Mouse (Mus musculus): ENCODE measurements around the gene Tmem40. TPM values are rescaled to one million over a fixed set of nuclear protein-coding genes. Genes with fewer than 3 reads are reported as not detected.

Tmem40 gene
- total RNA-seq, 2 experiments from 2014 or later: 0.79 to 0.93 TPM

DNA sequence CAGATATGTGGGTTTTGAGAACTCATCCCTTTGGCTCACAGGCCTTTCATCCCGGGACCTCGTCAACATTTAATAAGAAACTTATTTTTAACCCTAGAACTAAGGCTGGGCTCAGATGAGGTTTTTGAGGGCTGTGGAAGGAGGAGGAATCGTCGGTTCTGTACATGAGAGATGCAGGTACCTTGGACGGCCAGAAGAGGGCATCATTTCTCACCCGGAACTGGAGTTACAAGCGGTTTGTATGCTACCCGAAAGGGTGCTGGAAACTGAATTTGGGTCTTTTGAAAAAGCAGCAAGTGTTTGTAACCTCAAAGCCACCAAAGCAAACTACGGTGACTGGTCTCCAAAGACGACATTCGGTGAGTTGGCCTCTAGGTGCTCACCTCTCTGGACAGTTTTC lies 60.9 kb downstream of the Tmem40 start:
- DNase-seq: no peak

DNA sequence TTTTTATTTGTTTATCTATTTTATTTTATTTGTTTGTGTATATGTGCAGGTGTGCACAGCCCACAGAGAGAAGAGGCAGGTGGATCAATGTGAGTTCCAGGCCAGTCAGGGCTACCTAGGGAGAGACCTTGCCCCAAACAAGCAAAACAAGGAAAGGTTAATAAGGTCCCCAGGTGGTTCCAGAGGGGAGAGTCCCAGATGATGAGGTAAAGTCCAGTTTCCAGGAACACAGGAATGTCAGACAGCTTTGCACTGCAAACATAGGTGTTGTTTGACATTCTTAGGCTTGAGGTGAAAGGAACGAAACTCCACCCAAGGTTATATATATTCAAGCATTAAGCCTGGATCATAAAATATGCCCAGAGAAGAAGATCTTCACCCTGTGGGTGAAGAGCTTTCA lies 61.4 kb downstream of the Tmem40 start:
- no peak for DNase-seq

DNA sequence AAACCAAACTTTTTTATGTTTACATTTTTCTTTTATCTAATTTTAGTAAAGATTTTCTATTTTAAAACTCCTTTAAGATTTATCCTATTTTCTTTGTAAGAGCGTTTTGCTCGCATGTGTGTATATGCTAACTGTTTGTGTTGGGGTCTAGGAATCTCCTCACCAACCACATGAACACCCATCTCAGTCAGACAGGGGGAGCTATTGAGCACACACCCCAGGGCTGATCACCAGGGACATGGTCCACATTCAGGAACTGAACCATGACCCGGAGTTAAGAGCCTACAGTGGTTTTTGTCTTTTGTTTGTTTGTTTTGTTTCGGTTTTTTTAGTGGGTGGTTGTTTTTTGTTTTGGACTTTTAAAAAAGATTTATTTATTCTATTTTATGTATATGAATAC lies 63.5 kb downstream of the Tmem40 start:
- DNase-seq: no peak

DNA sequence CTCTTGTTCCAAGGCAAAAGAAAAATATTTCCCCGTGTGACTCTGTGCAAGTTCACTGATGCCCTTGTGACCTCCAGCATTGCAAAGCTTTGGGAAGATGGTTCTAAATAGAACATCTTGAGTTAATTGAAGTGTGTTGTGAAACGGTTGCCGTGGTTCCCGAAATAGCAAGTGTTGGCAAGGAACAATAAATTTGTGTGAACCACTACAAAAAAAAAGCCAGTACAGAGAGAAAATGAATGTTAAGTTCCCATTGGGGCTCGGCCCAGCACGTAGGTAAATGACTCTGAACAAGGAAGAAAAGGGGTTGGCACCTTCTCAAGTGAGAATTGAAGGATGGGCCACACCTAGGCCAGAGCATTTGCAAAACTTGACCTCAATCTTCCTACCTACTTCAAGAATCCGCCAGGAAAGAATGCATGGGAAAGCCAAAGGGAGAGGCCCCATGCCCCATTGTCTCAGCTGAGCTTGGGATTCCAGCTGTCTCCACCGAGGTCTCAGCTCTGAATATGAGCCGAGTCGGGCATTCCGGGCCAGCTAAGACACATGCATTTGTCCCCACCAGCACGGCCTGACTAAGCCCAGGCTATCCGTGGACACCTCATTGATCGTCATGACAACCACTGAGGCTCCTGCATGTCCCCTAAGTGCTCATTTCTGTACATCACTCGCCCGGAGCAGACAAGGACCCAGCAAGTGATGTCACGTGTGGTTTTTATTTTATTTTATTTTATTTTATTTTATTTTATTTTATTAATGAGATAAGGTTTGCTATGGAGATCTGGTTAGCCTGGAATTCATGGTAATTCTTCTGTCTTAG lies 64.3 kb downstream of the Tmem40 start:
- peak; percentile 34 for DNase-seq

DNA sequence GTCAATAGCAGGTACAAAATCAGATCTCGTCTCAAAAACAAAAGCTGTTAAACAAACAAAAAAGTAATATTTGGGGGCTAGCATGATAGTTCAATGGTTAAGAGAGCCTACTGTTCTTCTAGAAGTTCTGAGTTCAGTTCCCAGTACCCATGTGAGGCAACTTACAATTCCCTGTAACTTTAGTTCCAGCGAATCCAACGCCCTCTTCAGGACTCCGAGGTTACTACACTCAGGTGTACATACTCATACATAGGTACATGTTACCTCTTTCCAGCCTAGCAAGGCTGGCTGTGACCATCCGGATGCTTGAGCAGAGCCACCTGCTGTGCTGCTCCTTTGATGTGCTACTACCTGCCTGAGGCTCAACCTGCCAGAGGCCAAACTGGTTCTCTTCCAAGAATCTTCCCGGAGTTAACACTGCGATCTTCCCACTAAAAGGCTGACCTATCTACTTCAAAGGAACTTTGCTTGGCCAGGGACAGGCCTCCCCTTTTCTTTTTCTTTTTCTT lies 65.4 kb downstream of the Tmem40 start:
- no peak for DNase-seq

DNA sequence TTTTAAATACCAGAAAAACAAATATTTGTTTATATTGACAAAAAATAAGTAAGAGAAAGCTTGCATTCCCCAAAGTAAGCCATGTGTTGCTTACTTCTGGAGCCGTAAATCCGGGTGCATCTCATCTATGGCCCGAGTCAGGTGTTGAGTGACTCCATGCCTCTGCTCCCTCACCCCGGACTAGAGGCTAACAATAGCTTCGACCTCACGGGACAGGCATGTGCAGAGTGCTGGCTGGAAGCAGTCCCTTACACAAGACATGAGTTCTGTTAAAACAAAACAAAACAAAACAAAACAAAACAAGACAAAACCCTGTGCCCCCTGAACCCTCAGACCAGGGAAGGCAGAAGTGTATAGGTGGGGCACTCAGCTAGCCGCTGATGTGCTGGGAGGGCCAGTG lies 67.1 kb downstream of the Tmem40 start:
- DNase-seq: no peak

DNA sequence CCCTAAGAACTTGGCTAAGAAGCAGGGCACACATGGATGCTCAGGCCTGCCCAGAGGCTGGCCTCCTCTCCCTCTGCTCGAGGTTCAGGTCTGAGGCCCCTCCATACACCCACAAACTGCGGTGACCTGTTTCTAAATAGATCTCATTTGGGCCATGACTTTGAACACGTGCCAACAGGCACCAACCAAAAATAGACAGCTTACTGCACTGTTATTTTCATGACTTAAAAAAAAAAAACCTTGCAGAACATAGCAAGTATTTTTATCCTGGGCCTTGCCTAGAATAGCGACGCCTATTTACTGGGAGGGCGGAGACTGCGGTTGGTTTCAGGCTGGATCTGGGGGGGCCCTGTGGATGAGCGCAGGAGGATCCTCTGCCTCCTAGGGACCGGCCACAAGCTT lies 67.8 kb downstream of the Tmem40 start:
- peak; percentile 32 for DNase-seq

DNA sequence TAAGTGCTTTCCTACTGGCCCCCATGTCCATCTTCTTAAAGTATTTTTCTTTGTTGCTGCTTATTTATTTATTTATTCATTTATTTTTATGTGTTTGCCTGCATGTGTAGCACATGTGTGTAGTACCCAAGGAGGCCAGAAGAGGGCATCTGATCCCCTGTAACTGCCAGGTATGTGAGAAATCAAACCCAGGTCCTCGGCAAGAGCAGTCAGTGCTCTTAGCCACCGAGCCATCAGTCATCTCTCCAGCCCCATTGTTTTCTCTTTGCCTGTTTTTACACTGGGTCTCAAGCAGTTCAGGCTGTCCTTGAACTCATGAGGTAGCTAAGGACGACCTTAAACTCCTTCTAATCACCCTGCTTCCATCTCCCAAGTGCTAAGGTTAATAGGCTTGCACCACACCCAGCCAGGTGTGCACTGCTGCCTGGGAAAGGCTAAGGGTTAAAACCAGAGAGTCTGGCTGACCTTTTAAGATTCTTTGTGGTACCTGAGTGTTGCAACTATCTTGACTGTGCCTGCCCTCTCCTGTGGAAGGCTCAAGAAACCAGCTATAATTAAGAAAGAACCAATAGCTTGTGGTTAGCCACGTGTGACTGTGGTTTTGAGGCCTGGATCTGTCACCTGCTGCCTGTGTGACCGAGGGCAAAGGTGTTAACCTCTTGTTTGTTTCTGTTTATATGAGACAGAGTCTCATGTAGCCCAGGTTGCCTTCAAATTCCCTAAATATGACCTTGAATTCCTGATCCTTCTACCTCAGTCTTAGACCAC lies 69.1 kb downstream of the Tmem40 start:
- DNase-seq: no peak

DNA sequence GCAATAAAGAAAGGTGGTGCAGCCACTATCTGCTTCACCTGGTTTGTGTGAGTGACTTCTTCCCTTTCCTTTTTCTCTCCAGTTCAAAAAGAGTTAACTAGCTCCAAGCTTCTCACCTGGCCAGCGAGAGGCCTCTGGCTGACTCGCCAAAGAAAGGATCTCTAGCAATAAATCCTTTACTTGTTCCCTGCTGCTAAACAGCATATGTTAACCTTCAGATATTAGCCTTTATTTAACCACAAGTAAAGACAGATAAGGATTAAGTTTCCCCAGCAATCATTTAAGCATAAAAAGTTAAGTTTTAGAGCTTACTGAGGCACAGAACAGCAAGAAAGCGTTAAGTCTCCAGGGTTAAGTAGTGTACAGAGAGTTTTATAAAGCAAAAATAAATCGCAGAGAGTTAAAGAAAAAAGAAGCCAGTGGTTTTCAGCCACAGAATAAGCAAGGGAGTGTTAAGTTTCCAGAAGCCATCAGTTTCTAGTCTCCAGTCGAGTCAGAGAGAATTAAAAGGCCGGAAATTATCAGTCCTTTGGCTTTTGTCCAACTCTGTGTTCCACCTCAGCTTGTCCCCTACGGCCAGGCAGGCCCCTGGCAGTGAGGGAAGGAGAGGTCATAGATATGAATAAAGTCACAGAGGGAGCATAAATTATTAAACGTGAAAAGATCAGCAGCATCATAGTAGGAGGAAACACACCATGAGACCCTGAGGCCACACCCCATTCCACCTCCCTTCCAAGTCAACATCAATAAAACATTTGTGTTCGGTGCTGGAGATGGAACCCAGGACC lies 69.9 kb downstream of the Tmem40 start:
- no peak for DNase-seq

DNA sequence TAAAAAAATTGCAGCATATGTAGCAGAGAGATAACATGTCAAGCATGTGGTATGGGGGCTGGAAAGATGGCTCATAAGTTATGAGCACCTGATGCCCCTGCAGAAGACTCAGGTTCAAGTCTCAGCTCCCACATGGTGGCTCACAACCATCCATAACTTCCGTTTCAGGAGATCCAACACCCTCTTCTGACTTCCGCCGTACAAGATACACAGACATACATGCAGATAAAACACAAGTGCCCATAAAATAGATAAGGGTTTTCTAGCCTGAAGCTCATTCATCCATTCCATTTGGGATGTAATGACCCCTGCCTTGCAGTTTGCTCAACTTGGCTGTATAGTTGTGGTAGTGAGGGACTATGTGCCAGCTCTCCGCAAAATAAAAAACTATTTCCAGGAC lies 72.1 kb downstream of the Tmem40 start:
- no peak for DNase-seq

DNA sequence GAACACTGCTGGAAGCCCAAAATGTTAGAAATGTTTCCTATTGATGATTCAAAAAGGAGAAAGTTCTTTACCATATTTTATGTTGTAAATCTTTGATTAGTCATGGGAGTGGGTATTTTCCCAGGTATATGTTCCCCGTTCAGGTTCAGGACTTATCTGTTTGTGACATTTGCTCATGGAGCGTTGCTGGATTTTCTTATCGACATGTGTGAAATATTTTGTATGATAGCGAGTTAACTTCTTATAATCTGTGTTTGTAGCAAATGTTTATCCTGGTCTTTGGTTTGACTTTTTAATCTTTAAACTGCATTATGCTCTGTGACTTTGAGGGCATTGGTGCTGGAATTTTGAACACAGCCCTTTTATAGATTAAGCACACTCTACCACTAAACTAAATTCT lies 73.6 kb downstream of the Tmem40 start:
- DNase-seq: no peak

DNA sequence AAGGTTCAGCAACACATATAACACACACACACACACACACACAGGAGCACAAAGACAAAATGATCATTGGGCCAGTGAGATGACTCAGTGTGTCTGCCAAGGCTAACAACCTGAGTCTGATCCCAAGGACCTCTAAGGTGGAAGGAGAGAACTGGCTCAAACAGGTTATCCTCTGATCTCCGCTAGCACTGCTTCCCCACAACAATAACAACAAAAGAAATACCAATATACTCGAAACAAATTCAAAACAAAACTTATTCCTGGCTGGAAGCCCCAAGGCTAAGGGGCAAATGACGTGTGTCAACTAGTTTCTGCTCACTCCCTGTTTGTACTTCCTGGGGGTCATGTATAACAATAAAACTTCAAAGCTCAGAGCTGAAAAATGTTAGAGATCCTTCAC lies 74.5 kb downstream of the Tmem40 start:
- no peak for DNase-seq

DNA sequence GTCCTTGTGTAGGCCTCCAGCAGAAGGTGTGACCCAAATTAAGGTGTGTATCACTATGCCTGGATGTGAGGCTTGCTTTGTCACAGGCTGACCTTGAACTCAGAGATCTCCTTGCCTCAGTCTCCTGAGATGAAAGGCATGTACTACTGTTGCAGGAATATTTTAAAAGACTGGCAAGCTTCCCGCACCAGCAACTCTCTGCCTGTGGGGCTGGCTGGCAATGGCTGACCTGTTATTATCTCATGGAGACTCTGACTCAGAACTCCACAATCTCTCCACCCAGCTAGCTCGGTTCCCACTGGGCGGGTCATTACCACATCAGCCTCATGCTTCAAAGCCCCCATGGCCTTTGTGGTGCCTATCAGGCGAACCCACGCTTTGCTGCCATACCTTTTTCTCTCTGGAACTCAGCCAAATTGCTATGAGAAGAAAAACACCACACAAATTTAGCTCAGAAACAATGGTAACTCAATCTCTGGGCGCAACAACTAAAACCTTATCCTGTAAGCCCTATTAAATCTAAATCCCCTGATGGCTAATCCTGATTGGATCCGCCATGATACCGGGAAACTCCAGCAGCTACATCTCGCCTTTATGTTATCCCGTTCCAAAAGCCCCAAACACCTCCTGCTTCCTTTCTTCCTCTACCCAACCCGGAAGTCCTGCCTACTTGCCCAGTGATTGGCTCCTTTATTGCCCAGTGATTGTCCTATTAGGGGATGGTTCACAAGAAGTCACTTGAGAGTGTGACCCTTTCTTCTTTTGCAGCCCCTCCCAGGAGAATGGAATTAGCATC lies 77.2 kb downstream of the Tmem40 start:
- DNase-seq: no peak

DNA sequence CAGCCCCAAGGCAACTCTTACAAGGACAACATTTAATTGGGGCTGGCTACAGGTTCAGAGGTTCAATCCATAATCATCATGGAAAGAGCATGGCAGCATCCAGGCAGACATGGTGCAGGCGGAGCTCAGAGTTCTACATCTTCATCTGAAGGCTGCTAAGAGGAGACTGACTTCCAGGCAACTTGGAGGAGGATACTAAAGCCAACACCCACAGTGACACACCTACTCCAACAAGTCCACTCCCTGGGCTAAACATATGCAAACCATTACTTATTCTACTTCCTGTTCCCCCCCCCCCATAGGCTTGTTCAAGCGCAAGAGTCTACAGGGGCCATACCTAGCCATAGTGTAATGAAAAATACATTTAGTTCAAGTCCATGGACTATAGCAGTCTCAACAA lies 77.9 kb downstream of the Tmem40 start:
- DNase-seq: no peak

DNA sequence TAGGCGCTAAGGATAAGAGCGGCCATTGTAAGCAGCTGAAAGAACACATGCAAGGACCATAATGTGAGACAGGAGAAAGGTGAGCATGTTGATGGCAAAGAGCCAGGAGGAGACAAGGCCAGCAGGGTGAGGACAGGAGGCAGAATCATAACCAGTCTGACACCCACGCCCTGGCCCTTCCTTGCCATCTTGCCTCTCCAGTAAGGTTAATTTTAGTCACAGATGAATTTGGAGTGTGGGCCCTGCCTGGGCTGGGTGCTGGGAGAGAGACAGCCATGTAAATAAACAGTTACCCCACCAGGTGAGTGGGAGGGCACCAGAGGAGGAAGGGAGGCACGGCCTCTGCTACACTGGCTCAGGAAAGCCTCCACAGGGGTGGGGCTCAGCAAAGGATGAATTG lies 81.1 kb downstream of the Tmem40 start:
- no peak for DNase-seq

Small RNA genes lying within 50 kb of the gene (microRNA-seq; reads per million reads assigned to microRNA genes)
- not detected for gene Mir7660

Other genes starting within 250 kb of the Tmem40 start
- 10 to 100 TPM in 1 of 2 experiments, 1 to 10 TPM in 1; 8.8 to 15.7 TPM for gene Tsen2, start 217.7 kb downstream of the Tmem40 start, total RNA-seq (2021)
- gene Mkrn2os, start 169.8 kb downstream of the Tmem40 start, total RNA-seq (2021): under 1 TPM; 0.51 to 0.81 TPM
- gene Mkrn2, start 160.5 kb downstream of the Tmem40 start, total RNA-seq (2021): 10 to 100 TPM; 32.1 to 34.1 TPM
- 100 to 1,000 TPM in 1 of 2 experiments, 10 to 100 TPM in 1; 95.1 to 114 TPM for gene Raf1, start 85.8 kb downstream of the Tmem40 start, total RNA-seq (2021)
- gene Cand2, start 12.1 kb upstream of the Tmem40 start, total RNA-seq (2021): 10 to 100 TPM; 10.4 to 16.1 TPM
- 1,000 to 10,000 TPM; 1,305 to 1,319 TPM for gene Rpl32, start 46.3 kb upstream of the Tmem40 start, total RNA-seq (2021)
- under 1 TPM; 0.57 to 1.00 TPM for gene Efcab12, start 76.0 kb upstream of the Tmem40 start, total RNA-seq (2021)
- gene Mbd4, start 91.0 kb upstream of the Tmem40 start, total RNA-seq (2021): 1 to 10 TPM; 3.6 to 5.2 TPM
- gene Ift122, start 91.1 kb upstream of the Tmem40 start, total RNA-seq (2021): 10 to 100 TPM; 13.4 to 16.0 TPM
- under 1 TPM; 0.39 to 0.42 TPM for gene Rho, start 169.3 kb upstream of the Tmem40 start, total RNA-seq (2021)
- gene H1foo, start 182.5 kb upstream of the Tmem40 start, total RNA-seq (2021): not detected
- 100 to 1,000 TPM; 155 to 215 TPM for gene Plxnd1, start 232.6 kb upstream of the Tmem40 start, total RNA-seq (2021)